Mouse (Mus musculus) hematopoietic stem cell, adult 5-6 weeks (primary cell): Measurements from ENCODE around the gene Mpp6. TPM values are rescaled to one million over a fixed set of nuclear protein-coding genes. Genes with fewer than 3 reads are reported as not detected.

Experiments used
- ATAC-seq, 2 experiments: fragments of 125-278 bp in 1 of 2; replicated peaks in 1 of 2; 2 replicates each; pipeline ENCODE4 v1.8.0; 2016 to 2017; ENCODE audit warnings: inconsistent platforms in 2 of 2, mild to moderate bottlenecking in 2 of 2, moderate number of reproducible peaks in 2 of 2, low read depth in 1 of 2, moderate TSS enrichment in 1 of 2; ENCODE audit not compliant: low FRiP score in 2 of 2, poor library complexity in 2 of 2, severe bottlenecking in 2 of 2, insufficient read depth in 1 of 2, low TSS enrichment in 1 of 2
- total RNA-seq: library from RNA; stranded (forward); fragments of 172-1452, 232-1000 nt; gene quantifications from 2 replicates; pipeline ENCODE4 v1.2.3, GENCODE M21; 2017

Mpp6 gene
- total RNA-seq, 1 experiment from 2014 or later, result 363 TPM

DNA sequence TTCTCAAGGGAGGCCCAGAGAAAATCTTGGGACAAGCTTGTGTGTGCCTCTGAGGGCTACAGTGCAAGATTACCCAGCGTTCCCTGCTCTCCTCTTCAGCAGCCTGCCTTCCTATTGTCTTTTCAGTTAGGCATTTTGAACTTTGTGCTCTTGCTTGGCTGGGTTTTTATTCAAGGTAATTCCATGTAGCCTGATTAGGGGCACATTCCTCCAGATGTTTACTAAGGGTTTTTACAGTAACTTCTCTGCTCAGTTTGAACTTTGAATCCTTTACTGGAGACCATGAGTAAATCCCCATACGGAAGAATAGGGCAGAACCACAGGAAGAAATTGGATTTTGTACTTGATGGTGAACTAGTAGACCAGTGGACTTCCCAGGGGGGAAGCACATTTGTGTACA is 16.3 kb downstream of the Mpp6 start:
- ATAC-seq, result no peak

DNA sequence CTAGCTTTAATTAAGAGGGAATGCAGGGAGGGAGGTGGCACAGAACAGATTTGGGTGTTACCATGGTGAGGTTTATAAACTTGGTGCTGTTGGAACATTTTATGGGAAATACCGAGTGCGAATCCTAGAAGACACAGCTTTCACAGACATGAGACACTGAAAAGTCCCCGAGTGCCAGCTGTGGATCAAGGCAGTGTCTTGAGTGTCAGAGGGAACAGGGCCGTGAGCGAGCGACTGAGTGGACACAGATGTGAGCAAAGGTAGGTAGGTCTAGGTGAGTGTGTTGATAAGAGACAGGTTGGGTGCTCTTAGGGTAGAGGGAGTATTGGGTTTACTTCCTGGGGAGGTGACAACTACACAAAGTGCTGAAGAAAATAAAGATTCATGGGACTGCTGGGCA is 17.5 kb downstream of the Mpp6 start:
- ATAC-seq, result no peak

DNA sequence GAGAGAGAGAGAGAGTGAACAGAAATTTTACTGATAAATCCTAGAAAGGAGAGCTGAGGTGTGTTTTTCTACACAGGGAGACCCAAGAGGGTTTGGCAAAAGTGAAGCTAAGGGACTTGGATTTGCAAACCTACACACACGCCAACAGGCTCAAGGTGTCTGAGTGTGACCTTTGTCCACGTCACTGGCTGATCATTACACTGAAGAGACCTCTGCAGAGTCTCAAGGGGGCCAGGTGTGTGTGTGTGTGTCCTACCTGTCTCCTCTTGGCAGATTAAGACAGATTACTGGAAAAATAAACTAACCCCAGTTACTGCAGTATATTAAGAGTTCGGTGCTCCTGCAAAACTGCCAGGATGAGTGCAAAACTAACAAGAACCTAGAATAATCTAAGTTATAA is 27.6 kb downstream of the Mpp6 start:
- no peak for ATAC-seq

DNA sequence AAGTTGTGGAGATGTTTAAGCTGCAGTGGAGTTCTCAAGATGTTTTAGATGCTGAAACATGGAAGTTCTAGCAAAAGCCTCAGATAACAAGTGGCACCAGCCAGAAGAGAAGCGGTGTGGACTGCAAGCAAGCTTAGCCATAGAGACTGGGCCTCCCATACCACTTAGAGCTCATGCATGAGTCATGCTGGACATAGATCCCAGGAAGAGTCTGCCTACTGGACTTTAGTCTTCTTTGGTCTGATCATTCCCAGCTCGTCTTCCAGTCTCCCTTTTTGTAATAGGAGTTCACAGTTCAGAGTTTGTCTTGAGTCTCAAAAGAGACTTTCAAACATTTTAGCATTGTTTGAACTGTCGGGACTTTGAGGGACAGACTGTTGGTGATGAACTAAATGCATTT is 29.5 kb downstream of the Mpp6 start:
- no peak for ATAC-seq

DNA sequence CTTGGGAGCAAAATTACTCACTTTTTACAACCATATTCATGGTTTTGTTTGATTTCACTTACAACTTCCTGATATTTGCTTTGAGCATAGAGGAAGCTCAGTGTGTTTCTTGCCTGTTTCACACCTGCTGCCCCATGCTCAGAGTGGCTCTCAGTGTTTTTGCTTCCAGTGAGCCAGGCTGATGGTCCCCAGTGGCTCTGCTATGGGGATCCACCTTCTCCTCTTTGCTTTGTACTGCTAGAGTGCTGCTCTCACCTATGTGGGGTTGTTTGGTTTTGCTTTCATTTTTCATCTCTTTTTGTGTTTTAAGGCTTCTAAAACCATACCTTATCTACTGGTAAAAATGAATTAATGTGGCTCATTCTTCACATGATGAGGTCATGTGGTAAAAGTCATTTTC is 36.1 kb downstream of the Mpp6 start:
- ATAC-seq, result 0 out of 4 replicates have a peak, but pooled peaks of 1 of the 2 experiments have one; percentile 17

DNA sequence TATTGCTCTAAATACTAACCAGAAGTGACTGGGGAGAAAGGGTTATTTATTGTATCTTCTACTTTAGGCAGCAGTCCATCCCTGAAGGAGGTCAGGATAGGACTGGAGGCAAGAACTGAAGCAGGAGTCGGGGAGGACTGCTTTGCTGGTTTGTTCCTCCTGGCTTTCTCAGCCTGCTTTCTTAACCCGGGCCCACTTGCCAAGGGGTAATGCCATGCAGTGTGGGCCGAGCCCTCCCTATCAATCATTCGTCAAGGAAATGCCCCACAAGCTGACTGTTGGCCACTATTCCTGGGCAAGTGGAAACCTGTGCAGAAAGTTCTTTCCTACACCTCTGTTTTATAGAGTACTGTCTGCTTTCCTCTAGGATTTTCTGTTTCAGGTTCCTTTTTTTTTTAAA is 39.3 kb downstream of the Mpp6 start:
- no peak for ATAC-seq

DNA sequence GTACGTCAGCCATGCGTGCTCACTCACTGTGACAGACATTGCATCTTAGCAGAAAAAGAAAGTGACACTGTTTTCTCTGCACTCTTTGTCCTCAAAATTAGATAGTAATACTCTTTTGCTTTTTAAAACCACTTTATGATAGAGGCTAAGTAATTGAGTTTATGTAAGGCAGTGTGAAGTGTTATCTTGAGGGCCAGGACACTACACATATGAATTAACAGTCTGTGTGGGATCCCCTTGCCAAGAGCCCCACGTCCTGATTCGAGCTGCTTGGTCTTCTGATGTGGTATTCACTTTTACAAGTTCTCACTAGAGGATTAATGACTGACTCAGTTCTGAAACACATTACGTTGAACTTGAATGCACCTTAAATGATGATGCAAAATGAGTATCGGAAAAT is 49.8 kb downstream of the Mpp6 start:
- no peak for ATAC-seq

DNA sequence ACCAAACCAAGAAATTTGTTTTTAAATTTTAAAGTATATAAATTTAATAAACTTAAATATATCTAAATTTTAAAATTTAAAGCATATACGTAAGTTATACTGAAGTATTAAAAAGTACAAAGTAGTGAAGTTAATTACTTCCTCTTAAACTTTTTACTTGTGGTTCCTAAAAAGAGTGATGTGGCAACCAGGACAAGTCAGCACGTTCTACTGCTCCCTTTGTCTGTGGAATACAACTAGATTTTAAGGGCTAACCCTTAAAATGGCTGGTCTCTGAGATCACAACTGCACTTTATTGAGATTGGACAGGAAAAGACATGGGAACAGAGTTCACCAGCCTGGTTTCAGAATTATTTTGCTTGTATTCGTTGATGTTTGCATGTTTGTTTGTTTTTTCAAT is 53.0 kb downstream of the Mpp6 start:
- no peak; a peak in 1 of 4 replicates for ATAC-seq

DNA sequence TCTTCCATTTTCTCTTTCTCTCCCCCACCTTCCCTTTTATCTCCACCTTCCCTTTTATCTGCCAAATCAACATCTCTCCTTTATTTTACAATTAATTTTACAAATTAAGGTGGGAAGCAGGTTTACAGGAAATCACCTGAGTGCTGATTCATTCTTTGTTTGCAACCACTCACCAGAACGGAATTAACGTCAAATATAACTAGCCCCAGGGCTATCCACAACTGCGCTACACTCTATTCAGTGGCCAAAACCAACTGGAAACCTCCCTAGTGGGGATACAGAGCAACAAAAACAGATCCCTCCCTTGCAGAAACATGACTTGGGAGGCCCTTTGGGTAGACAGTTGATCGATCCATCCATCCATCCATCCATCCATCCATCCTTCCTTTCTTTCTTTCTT is 58.8 kb downstream of the Mpp6 start:
- no peak for ATAC-seq

DNA sequence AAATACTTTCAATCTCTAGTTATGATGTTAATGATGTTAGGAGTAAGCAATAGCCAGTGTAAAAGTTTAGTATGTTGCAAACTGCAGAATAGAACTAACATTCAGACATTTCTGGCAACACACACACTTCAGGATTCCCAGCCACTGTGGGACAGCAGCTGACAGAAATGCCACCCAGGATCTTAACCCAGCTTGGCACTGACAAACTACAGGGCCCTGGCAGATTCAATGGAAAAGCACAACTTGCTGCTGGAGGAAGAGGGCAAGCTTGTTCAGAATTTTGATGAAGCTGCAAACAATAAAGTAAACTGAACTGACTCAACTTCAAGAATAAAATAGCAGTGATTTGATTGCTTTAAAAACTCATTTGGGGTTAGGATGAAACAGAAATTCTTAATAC is 59.7 kb downstream of the Mpp6 start:
- ATAC-seq, result no peak

DNA sequence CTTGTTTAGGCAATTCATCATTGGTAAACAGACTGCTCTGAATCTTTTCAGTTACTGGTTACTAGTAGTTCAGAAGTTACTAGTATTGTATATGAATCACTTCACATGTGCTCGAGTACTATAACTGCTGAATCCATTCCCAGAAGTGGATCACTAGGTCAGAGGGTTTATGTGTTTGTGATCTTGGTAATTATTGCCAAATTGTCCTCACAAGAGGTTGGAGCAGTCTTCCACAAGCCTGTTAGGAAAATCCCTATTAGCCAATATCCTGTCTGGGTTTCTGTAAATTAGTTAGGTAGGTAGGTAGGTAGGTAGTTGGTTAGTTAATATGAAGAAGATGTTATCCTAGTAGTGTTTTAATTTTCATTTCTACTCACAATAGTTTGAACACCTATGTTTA is 65.7 kb downstream of the Mpp6 start:
- ATAC-seq, result no peak

DNA sequence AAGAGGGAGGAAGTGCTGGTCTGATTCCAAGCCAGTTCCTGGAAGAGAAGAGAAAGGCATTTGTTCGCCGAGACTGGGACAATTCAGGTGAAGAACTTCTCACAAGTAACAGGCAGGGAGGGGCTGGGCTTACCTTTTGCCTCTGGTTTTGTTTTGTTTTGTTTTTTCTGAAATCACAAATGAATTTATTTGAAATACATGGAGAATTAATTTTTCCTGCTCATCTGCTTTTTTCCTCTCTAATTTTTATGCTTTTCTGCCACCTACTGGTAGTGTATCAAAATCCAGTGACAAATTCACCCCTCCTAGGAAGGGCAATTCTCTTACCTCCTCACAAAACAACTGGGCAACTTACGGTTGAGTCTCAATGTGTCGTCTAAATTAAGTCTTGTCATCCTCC is 70.1 kb downstream of the Mpp6 start:
- ATAC-seq, result no peak

DNA sequence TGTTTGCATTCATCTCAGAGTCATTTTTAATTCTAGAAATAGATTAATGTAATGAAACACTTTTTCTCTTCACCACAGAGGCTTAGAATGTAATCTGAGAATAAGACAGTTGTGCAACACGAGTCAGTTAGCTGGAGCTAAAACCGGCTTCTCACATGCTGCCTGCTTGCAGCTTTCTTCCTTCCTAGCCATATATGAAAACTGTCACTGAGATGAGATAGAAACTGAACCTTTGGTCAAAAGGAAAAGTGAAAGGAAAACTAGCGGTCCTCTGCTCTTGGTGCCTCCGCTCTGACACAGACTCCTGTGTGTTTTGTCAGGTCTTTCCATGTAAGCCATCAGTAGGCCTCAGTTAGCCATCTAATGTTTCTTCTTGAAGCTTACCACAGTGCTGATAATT is 77.9 kb downstream of the Mpp6 start:
- peak; percentile 45 to 65; a peak in 3 of 4 replicates for ATAC-seq

DNA sequence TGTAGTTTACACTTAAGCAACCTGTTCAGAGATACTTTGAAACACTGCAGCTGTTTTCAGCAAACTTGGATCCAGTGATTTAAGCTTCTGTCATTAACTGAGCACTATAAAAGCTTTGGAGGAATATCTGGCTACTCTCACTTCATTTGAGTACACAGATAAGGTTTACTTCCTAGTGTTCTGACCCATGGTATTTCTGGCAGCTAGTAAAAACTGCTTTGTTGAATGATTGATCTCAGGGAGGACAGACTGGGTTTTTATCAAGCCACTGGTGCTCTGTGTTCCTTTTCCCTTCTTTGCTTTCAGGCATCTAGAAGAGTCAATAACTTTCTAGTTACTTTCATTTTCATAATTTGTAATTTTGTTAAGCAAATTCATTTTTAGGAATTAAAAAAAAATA is 79.3 kb downstream of the Mpp6 start:
- ATAC-seq, result no peak

DNA sequence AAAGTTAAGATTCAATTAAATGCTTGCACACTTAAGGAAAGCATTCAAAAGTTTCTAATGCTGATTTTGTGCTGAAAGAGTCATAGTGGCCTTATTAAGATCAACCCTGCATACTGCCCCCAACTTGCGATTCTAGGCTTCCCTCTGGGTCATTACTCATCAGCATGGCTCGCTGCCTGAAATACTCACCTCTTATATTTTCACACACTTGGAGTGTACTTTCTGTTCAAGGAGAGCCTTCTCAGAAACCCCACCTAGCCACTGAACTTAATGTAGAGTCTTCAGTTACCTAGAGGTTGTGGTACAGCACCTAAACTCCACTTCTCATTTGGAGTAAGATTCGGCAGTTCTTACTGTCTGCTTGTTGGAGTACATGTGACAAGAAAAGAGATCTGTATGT is 81.6 kb downstream of the Mpp6 start:
- no peak for ATAC-seq

DNA sequence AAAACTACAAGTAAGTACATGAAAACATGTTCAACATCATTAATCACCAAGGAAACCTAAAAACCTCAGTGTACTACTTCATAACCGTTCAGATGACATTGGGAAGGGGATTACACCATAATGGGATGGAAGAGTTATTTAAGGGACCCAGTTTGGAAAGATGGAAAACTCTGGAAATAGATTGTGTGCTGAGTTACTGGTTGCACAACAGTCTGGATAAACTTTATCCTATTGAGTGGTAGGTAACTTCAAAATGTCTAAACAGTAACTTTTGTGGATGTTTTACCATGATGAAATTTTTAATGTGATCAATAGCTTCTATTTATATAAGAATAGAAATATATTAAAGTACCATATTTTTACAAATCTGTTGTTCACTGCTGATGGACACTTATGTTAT is 82.1 kb downstream of the Mpp6 start:
- ATAC-seq, result no peak

DNA sequence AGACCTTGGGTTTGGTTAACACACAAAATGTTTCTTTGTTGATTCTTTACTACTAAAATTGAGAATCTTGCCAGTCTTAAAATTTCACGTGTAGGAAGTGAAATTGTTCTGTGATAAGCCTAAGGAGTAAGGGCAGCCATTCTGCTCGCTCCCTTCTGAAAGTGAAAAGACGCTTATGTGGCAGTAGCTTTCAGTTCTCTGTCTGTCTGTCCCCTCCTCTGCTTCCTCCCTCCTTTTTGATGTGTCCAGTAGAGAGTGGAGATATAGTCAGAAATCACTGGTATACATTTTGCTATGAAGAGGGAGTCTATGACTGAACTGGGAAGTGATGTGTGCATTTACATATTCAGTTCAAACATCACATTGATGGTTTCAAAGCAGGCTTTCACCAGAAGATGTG is 82.8 kb downstream of the Mpp6 start:
- ATAC-seq, result no peak

DNA sequence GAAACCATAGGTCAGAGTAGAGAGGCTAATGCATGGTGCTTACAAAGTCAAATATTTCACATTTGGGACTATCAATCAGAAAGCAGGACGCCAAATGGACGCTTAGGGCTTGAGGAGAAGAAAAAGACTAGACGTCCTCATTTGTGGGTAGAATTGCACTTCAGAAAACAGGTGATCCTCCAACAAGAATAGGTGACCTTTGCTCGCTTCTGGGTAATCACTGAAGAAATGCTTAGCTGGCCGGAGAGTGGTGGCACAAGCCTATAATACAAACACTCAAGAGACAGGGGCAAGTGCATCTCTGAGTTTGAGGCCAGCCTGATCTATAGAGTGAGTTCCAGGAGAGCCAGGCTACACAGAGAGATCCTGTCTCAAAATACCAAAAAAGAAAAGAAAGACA is 83.8 kb downstream of the Mpp6 start:
- ATAC-seq, result no peak

DNA sequence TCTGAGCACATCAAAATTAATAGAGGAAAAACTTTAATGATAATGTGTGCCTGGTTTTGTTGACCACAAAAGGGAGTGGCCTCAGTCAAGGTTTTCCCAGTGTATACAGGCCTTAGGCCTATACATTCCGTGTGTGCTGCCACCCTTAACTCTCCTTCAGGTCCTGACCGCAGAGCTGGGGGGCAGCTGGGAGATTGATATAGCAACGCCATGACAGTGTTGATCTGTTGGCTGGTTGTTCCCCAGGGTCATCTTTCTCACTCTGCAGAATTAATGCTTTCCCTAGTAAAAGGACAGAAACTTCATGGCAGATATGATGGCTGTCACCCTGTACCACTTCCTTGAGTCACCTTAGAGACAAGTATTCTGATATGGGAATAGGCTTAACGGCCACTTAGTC is 94.3 kb downstream of the Mpp6 start:
- no peak for ATAC-seq

DNA sequence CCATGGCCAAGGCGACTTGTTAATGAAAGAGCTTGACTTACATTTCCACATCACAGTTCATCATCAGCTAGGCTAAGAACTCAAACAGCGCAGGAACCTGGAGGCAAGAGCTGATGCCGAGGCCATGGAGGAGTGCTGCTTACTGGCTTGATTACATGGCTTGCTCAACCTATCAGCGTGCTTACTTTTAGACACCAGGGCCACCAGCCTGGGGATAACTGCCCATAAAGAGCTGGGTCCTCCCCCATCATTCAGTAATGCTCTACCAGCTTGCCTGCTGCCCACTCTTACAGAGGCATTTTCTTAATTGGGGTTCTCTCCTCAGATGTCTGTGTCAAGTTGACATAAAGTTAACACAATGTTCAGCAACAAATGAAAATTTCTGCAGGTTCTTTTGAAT is 95.1 kb downstream of the Mpp6 start:
- ATAC-seq, result no peak
